In the genomic region with DNA sequence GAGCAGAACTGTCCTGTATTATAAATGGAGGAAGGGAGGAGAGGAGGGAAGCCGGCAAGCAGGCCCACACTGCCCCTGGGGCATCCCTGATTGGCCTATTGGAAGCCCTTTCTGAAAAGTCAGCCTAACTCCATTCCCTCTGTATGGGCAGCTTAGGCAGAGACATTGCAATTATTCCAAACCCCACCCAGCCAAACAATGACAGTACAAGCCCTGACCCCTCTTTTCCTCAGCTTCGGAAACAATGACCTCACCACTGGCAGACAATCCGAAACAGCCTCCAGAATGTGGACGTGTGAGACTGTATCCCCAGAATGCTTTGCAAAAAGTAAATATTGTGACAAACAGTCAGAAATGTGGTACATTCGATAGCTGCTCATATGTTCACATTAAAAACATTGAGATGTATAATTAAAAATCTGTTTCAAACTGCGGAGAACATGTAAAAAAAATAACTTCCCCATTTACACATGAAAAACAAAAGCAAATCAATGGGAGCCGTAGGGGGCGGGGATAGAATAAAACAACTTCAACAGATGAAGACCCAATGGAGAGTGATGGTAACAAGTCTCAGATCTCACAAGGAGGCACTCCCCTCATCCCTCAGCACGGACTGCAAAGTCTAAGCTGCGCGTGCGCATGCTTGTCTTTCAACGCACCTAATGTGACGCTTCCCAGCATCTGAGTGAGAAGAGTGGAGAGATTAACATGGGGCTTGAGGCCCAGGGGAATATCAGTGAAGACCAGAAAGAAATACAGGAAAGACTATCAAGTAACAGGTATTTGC, we compare ENCODE assay signal across 12 mouse cellular contexts.
DNase-seq lines count a peak whose midpoint lies in the region; ATAC-seq lines count a peak whose summit lies in the region.
"Had no signal": no experiment of that assay in that cellular context is flagged by ENCODE, and none has a peak within 500 bp of the region (broad histone marks: within the 10 kb centered on the region; RNA-seq: fewer than 3 reads in every experiment).

No protein-coding gene starts in this region.

- H3K4me2 ChIP-seq in heart, embryonic 12.5 days = no peak overlapping the region
- H3K4me2 ChIP-seq: liver, embryonic 13.5 days; neural tube, embryonic 12.5 days had no signal

- H3K9me3 ChIP-seq in heart, embryonic 12.5 days (replicated peaks) = no peaks in the 10 kb centered on the region
- H3K9me3 ChIP-seq: liver, embryonic 13.5 days; neural tube, embryonic 12.5 days had no signal

- DNase-seq in gastrocnemius, adult 18-20 months (ENCODE audit: low spot score) = peak; percentile 26
- DNase-seq in gastrocnemius, adult 8-10 months (ENCODE audit: low spot score in 2 of 2) = no peak
- DNase-seq in NIH3T3 (ENCODE audit: low read depth) = peak; percentile 24
- peak; percentile 36 for DNase-seq in lung, postnatal 25 days (ENCODE audit: low spot score)
- DNase-seq in adrenal gland, adult 8-10 months = no peak
- DNase-seq in cerebellum, adult 18-20 months = no peak
- DNase-seq in cerebellum, postnatal 25 days = no peak
- DNase-seq: adrenal gland, postnatal 25 days; kidney, postnatal 4 days; liver, embryonic 13.5 days had no signal

- peaks cover 7% of the 10 kb centered on the region for H3K4me1 ChIP-seq in heart, embryonic 12.5 days (replicated peaks)
- H3K4me1 ChIP-seq: liver, embryonic 13.5 days; neural tube, embryonic 12.5 days had no signal

- H3K27ac ChIP-seq in heart, embryonic 12.5 days (ENCODE audit: poor library complexity, severe bottlenecking) = no peak overlapping the region; the same call in 1 of the 2 replicates
- H3K27ac ChIP-seq: liver, embryonic 13.5 days; neural tube, embryonic 12.5 days had no signal

- 0 out of 2 replicates have a peak, but pooled peaks cover 11% of the 10 kb centered on the region for H3K27me3 ChIP-seq in heart, embryonic 12.5 days (replicated peaks)
- H3K27me3 ChIP-seq: liver, embryonic 13.5 days had no signal

- no peaks in the 10 kb centered on the region for H3K36me3 ChIP-seq in heart, embryonic 12.5 days
- H3K36me3 ChIP-seq: liver, embryonic 13.5 days; neural tube, embryonic 12.5 days had no signal

- 32% methylated on average over 14 of the region's 14 CpGs for WGBS in heart, embryonic 12.5 days

- peak; percentile 67; the same call in 1 of the 2 replicates for ATAC-seq in heart, embryonic 12.5 days (ENCODE audit: insufficient number of reproducible peaks, low FRiP score)

- H3K9ac ChIP-seq in heart, embryonic 12.5 days = no peak overlapping the region
- H3K9ac ChIP-seq: liver, embryonic 13.5 days; neural tube, embryonic 12.5 days had no signal

- no peak overlapping the region for H3K4me3 ChIP-seq in heart, embryonic 12.5 days
- H3K4me3 ChIP-seq: liver, embryonic 13.5 days; neural tube, embryonic 12.5 days had no signal

Comparison
In these comparisons a context has a peak if more than half of its experiments do, and no peak if none do; other contexts are left out.
1. DNase-seq: peak in gastrocnemius, adult 18-20 months (single experiment), NIH3T3 (single experiment) and lung, postnatal 25 days (single experiment); none in gastrocnemius, adult 8-10 months (0 of 2), adrenal gland, adult 8-10 months (single experiment), cerebellum, adult 18-20 months (0 of 2) and cerebellum, postnatal 25 days (0 of 2).